Mouse (Mus musculus): ENCODE measurements around the gene Exog. TPM values are rescaled to one million over a fixed set of nuclear protein-coding genes. Genes with fewer than 3 reads are reported as not detected.

Gene Exog
- 0.54 and 2.0 TPM in 2 replicates for polyA plus RNA-seq (2012; ENCODE audit: low replicate concordance)

GRCm38 (mm10) chr9:119444738-119445429 lies at the start of gene Exog:
Gene Exog (plus strand): TSS chr9:119444943.

GRCm38 (mm10) chr9:119401801-119402214 lies 42.9 kb upstream of the Exog start, which contains the start of gene Acvr2b:
Gene Acvr2b (plus strand): TSS chr9:119402118.

Other genes starting within 250 kb of the Exog start
- gene Slc22a13, start 235.8 kb upstream of the Exog start, polyA plus RNA-seq (2012; ENCODE audit: low replicate concordance): 0.20 and 0.23 TPM in 2 replicates
- 14.6 and 19.1 TPM in 2 replicates for gene Oxsr1, start 122.5 kb upstream of the Exog start, polyA plus RNA-seq (2012; ENCODE audit: low replicate concordance)
- 31.3 and 61.6 TPM in 2 replicates for gene Acaa1a, start 105.3 kb upstream of the Exog start, polyA plus RNA-seq (2012; ENCODE audit: low replicate concordance)
- 27.2 and 32.5 TPM in 2 replicates for gene Myd88, start 103.5 kb upstream of the Exog start, polyA plus RNA-seq (2012; ENCODE audit: low replicate concordance)
- 4.6 and 8.9 TPM in 2 replicates for gene Xylb, start 87.6 kb upstream of the Exog start, polyA plus RNA-seq (2012; ENCODE audit: low replicate concordance)
- gene Slc22a14, start 79.4 kb upstream of the Exog start, polyA plus RNA-seq (2012; ENCODE audit: low replicate concordance): not detected in 2 replicates
- gene Acvr2b, start 42.8 kb upstream of the Exog start, polyA plus RNA-seq (2012; ENCODE audit: low replicate concordance): 0.43 and 0.51 TPM in 2 replicates
- gene Scn5a, start 134.1 kb downstream of the Exog start, polyA plus RNA-seq (2012; ENCODE audit: low replicate concordance): 0.02 and 0.06 TPM in 2 replicates

Measured in leukemia stem cell, adult 10-12 weeks (primary cell).